Mouse (Mus musculus): ENCODE measurements around the gene Cuedc2. TPM values are rescaled to one million over a fixed set of nuclear protein-coding genes. Genes with fewer than 3 reads are reported as not detected.

Cuedc2 gene
- total RNA-seq, 2 experiments from 2014 or later, result 72.1 to 77.9 TPM

DNA sequence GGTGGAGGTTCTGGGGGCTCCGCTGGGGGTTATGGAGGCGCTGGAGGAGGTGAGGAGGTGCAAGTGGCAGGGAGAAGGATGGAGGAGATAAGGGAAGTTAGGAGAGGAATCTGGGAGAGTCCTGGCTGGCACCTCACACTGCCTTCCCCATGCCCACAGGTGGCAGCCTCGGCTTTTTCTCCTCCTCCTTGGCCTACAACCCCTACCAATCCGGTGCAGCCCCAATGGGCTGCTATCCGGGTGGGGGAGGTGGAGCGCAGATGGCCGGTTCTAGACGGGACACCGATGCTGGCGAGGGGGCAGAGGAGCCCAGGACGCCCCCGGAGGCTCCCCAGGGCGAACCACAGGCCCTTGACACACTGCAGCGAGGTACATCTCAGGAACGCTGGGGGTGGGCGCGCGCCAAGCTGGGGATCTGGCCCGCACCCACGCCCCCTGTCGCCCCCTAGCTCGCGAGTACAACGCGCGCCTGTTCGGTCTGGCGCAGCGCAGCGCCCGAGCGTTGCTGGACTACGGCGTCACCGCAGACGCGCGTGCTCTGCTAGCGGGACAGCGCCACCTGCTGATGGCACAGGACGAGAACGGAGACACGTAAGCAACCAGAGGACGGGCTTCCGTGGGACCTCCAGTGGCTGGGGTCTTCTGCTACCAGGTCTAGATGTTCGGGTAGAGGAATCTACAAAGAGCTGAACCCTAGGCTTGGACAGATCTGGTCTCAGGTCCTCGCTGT, 29.6 kb downstream of the Cuedc2 start:
- peak; percentile 77 to 89 for DNase-seq (ENCODE audit: low spot score in 2 of 2)

DNA sequence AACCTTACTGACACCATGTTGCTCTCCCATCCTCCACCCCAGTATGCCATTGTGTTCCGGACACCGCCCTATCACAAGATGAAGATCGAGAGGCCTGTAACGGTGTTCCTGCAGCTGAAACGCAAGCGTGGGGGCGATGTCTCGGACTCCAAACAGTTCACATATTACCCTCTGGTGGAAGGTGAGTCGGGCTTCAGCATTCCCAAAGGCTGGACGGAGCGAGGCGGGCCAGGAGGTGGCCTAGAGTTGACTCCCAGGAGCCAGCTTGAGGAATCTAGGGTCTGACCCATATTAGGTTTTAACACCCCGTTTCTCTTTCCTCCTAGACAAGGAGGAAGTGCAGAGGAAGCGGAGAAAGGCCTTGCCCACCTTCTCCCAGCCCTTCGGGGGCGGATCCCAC, 30.2 kb downstream of the Cuedc2 start:
- peak in 1 of 2 experiments; percentile 1 for DNase-seq (ENCODE audit: low spot score in 2 of 2)

DNA sequence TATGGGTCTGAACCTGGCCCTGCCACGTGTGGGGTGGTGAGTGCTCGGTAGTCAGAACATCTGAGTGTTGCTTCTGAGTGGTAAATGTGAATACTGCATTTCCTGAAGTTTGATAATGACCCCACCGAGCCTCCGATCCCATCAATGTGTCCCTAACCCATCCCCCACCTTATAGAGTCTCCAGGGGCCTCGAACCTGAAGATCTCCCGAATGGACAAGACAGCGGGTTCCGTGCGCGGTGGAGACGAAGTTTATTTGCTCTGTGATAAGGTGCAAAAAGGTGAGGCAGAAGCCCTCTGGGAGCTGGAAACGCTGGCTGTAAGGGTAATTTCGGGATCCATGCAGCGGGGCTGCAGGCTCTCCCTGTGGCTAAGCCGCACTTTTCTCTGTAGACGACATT, 30.7 kb downstream of the Cuedc2 start:
- peak in 1 of 2 experiments; percentile 1 for DNase-seq (ENCODE audit: low spot score in 2 of 2)

DNA sequence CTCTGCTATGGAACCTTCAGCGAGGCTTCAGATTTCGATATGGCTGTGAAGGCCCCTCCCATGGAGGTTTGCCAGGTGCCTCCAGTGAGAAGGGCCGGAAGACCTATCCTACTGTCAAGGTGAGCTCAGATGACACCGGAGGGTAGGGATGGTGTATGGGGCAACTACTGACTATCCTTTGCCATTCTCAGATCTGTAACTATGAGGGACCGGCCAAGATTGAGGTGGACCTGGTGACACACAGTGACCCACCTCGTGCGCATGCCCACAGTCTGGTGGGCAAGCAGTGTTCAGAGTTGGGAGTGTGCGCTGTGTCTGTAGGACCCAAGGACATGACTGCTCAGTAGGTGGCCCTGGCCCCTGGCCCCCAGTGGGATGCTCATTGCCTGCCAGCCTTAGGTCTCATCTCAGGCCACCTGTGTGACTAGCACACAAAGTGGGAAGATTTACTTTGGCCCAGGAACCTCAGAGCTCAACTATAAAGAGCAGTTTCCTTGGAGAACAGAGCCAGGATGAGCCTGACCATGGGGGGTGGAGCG, 31.7 kb downstream of the Cuedc2 start:
- peak in 1 of 2 experiments; percentile 1 for DNase-seq (ENCODE audit: low spot score in 2 of 2)

DNA sequence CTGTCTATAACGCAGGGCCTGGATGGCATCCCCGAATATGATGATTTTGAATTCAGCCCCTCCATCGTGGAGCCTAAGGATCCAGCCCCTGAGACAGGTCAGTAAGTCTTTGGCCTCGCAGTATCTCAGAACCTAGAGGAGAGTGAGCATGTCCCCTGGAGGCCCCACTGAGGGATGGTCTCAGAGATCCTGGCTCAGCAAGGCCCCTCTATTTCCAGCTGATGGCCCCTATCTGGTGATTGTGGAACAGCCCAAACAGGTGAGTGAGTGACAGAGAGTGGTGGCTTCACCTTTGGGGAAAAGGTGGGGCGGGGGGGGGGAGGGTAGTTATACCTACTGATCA, 32.3 kb downstream of the Cuedc2 start:
- no peak for DNase-seq (ENCODE audit: low spot score in 2 of 2)

DNA sequence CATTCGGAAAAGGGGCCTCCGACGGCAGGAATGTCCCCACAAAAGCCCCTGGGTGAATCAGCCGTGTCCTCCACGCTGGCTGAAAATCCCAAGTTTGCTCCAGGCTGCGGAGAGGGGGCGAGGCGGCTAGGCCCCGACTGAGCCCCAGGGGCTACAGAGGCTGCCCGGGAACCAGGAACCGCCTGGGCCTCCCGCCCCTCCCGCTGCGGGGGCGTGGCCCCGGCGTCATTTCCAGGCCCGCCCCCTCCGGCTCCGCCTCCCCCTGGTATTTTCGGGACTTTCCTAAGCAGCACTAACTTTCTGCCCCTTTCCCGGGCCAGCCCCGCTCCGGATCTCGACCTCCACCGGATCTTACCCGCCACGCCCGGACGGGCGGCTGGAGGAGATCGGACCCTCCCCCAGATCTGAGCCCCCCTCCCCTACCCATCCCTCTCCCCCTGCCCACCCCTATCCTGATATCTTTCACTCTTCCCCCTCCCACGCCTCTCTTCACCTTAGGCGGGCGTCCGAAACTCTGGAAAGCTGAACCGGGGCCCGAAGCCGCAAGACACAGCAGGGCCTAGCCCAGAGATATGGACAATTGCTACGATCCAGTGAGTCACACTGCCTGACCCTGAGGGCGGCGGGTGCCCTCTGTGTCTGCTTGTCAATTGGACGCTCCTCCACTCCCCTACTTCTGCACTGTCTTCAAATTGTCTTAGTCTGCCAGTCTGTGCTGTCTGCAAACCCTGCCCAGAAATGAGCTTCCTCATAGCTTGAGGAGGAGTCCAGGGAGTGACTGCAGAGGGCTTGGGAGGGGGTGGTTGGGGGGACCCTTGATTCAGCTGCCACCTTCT, 32.9 kb downstream of the Cuedc2 start:
- peak; percentile 88 to 93 for DNase-seq (ENCODE audit: low spot score in 2 of 2)

DNA sequence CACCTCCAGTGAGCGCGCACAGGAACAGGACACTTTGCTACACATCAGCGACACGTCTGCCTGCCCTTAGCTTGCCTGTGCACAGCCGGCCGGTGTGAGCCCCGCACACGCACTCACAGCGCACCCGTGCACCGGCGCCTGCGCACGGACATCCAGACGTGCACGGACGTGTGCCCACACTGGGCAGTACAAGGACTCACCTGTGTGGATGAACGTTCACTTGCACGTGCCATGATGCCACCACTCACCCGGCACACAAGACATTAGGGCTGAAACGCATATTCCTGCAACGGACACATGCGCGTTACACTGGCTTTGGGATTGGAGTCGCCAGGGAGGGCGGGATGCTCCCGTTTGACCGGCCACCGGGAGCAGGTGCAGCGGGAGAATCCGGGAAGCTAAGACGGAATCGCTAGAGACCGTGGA, 33.6 kb downstream of the Cuedc2 start:
- DNase-seq (ENCODE audit: low spot score in 2 of 2), result peak in 1 of 2 experiments; percentile 31

DNA sequence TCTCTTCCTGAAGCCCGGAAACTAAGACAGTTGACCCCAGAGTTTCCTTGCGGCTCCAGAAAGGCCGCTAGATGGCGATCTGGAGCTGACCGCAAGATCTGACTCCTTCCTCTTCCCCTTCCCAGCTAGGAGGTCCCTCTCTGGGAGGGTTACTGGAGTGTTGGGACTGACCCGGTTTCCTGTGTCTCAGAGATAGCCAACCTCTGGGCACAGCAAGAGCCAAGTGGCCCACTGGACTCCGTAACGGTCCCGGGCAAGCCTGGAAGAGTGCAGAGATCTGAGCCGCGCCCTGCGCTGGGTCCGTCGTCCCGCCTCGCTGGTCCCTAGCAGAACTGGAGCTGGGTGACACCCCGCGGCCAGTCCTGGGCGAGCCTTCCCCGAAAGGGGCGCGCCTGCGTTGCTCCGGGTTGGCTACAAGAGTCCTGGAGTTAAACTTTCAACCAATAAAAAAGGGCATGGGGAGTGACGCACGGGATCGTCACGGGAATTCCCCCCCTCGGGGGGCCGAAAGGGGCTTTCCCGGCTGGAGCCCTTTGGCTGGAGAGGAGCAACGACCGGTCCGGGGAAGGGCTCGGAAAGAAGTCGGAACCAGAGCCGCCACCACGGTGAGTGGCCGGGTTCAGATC, 34.2 kb downstream of the Cuedc2 start, which contains the start of gene Nfkb2:
Nfkb2 (plus strand) TSS at position 105 of the 626 bp plus-strand sequence.
- peak; percentile 87 for DNase-seq (ENCODE audit: low spot score in 2 of 2)

DNA sequence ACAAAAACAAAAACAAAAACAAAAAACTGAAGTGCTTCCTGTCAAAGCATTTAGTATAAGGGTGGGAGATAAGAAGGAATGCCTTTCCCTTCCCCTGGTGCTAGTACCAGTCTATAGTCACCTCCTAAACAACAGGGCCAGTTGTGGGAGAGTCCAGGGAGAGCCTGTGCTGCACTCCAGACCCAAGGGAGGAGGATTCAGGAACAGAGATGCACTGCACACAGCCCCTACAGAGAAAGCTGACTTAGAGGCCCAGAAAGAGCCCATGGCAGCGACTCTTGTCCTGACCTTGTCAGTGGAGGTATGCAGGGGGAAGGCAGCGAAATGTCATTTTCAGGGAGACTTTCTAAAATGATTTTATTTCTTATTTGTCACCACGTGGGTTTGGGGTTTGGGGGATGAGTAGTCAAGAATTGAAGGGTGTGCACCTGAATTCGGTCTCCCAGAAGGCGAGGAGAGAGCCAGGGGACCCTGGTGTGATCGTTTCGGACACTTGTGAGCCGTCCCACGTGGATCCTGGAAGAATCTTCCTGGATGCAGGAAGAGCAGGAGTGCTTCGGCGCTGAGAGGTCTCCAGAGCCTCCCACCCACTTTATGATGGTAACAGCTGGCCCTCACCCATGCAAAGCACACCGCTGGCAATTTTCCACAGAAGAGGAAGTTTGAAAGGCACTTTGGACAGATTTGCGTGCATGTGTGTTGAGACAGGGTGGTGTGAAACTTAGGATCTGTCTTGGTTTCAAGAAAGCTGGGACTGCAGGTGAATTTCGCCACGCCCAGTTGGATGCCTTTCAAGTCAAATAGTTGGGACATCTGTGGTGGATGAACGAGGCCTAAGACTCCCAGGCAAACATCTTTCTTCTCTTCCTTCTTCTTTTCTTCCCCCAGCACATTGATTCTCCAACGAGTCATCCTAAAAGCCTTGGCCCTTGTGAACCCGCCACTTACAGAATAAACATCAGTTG, 35.0 kb downstream of the Cuedc2 start:
- DNase-seq (ENCODE audit: low spot score in 2 of 2), result no peak

DNA sequence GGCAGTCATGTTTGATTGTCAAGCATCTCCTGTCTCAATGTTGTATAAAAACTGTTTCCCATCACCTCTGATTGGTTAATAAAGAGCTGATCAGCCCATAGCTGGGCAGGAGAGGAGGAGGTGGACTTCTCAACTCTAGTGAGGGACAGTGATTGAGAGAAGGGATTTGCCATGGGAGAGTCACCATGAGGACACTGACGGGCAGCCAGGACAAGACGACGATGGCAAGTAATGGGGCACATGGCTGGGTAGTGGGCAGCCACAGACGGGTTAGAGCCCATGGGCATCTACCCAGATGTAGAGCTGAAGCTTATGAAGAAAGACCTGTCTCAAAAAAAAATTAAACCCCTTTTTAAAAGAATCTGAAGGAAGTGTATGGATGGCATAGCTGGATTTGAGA, 36.0 kb downstream of the Cuedc2 start:
- DNase-seq (ENCODE audit: low spot score in 2 of 2), result no peak

DNA sequence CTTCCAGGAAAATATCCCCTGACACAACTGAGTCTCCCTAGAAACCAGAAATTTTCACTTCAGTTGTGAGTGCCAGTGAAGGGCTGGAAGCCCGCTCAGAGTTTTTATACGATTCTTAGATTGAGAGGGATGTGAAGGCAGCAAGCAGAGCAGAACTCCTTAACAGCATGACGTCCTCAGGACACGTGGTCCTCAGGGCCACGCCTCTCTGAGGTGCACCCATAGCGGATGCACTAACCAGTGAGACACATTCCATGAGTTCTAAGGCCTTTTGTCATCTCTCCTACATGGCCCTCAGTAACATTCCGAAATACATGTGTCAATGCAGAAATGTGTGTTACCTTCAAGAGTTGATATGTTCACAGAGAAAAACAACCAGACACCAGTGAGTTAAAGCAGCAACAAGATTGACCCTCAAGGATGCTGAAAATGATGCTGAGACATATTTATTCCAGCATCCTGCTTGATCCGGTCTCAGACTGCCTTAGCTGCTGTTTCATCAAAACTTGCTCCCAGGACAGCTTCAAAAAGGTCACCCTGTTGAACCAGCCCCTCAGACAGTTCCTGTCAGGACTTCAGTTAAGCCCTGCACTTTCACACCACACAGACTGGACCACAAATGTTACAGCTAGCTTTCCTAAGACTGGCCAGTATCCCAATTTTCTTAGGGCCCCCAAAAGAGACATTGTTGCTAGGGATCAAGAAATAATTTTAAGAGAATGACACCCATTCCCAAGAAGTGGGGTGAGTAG, 38.0 kb downstream of the Cuedc2 start:
- no peak for DNase-seq (ENCODE audit: low spot score in 2 of 2)

DNA sequence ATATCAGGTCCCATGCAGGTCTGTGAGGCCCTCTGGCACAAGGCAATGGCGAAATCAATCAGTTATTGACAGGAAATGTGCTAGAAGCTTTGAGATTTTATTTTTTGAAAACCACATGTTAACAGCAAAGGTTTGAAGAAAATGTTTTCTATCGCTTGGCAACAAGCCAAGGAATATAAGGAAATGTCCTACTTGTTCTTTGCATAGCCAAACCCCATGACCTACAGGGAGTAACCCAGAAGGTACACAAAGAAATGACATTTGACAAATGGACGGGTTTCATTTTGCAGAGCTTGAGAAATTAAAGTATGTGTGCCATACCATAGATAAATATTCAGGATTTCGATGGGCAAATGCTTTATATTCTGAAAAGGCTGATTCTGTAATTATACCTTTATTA, 41.6 kb downstream of the Cuedc2 start:
- no peak for DNase-seq (ENCODE audit: low spot score in 2 of 2)

DNA sequence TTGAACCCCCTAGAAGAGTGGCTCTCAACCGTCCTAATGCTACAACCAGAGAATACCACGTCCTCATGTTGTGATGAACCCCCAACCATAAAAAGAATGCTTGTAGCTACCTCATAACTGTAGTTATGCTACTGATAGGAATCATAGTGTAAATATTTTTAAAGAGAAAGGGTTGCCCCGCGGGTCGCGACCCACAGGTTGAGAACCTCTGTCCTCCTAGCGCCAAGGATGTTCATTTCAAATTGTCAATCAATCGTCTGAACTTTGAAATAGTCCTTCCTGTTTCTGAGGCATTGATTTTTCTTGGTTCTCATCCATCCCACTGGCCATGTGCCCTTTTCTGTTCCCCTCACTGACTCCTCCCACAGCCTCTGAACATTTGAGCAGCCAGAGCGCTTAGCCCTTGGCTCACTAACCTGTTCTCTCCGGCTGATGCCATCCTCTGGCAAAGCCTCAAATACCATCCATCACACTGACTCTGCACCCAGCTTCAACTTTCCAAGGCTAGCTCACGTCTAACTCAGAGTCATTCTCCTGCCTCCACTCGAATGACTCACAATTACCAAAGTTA, 47.9 kb downstream of the Cuedc2 start:
- no peak for DNase-seq (ENCODE audit: low spot score in 2 of 2)

DNA sequence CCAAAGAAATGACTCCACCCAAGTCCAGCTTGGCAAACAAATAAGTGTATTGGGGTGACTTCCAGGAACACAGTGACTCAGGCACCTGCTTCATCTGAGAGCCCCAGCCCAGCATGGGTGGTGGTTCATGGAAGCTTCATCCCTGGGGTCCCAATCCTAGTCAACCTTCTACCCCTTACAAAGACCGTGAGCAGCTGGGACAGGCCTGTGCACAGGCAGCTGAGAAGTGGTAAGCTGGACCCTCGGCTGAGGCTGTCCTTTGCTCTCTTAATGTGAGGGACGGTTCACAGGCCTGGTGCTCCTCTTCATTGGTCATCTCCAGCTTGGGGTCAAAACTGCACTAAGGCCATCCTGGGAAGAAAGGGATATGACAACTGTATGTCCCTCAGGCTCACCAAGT, 50.9 kb downstream of the Cuedc2 start:
- no peak for DNase-seq (ENCODE audit: low spot score in 2 of 2)

DNA sequence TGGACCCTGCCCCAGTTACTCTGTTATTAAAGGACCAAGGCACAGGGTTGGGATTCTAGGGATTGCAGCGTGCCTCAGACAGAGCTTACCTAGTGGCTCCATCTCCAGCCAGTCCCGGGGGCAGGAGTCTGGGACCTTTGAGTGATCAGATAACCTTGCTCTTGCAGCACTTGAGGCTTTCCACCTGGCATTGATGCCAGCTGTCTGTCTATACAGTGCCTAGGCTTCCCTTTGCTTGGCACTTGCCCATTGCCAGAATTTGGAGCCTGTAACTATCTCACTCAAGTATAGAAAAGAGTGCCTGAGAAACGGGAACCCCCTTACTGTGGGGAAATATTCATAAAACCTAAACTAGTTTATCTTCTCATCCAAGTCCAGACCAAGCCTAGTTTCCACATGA, 51.6 kb downstream of the Cuedc2 start:
- no peak for DNase-seq (ENCODE audit: low spot score in 2 of 2)

DNA sequence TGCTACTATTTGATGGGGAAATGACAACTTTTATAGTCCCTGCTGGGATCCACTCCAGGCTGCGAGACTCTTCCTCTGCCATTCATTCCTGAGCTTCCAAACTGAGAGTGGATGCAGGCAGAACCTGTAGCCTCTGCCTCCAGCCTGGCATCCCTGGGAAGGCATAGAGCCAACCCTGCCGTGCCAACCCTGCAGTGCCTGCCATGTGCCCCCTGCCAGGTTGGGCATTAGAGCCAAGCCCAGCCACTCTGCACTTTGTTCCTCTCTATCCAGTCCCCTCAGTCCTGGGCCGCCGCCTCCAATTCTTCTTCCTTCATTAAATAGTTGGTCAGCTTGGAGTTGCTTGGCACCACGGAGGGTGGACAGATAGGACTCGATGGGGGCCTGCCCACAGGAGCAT, 52.5 kb downstream of the Cuedc2 start:
- no peak for DNase-seq (ENCODE audit: low spot score in 2 of 2)

DNA sequence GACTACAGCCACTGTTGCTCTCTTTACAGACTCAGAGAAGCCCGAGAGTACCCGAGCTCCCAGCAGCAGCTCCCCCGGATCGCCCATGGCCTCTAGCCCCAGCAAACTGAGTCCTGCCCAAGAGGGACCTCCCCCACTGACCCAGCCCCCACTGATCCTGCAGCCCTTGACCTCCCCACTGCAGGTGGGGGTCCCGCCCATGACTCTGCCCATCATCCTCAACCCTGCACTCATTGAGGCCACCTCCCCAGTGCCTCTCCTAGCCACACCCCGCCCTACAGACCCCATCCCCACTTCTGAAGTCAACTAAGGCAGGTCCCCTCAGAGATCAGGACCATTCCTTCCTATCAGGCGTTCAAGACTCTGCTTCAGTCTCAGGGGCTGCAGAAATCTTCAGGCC, 52.9 kb downstream of the Cuedc2 start:
- DNase-seq (ENCODE audit: low spot score in 2 of 2), result no peak

DNA sequence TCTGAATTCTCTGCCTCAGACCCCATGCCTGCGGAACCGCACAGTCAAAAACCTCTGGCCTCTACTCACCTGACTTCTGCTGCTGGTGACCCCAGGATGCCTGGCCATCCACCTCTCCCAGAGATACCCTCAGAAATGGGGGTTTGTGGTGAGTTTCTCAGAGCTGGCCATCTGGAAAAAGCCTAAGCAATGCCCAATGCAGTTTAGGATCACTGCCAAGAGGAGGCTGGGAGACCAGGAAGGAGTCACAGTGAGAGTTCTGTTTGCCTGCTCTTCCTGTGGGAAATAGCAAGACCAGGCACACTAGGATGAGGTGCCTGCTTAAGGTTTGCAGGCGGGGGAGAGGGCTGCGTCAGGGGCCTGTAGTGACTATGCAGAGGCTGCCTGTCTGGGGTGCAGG, 53.8 kb downstream of the Cuedc2 start:
- no peak for DNase-seq (ENCODE audit: low spot score in 2 of 2)

DNA sequence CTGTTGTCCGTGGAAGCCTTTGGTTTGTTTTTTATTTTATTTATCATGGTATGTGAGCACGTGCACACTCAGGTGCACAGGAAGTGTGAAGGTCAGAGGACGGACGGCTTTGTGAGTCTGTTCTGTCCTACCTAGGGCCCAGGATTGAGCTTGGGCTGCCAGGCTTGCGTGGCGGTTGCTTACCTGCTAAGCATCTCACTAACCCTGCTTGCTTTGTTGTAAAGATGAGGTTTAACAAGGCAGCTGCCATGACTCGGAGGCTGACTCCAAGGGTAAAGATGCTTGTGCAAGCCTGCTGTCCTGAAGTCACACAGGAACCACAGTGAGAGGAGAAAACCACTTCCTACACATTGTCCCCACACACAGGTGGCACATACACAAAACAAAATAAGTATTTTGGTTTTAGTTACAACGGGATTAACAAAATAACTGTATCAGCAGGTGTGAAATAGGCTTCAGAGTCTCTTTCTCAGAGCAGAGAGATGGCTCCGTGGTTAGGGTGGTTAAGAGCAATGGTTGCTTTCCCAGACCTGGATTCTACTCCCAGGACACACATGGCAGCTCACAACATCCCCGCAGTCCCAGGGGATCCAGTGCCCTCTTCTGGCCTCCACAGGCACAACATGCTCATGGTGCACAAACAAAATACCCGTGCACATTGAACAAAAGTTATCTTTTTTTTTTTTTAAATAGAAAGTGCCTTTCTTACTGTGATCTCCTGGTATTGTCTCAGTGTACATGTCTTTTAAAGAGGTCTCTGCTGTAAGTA, 56.2 kb downstream of the Cuedc2 start:
- no peak for DNase-seq (ENCODE audit: low spot score in 2 of 2)

All from adrenal gland, adult 18-20 months (tissue).